Mouse (Mus musculus): ENCODE data around the gene Srsf4. TPM values are rescaled to one million over a fixed set of nuclear protein-coding genes. Genes with fewer than 3 reads are reported as not detected.

Srsf4 gene
- total and polyA plus RNA-seq, 3 experiments = 14.5 to 105 (median 47.2) TPM

GRCm38 (mm10) chr4:131918711-131919500, 45.5 kb downstream of the Srsf4 start:
- DNase-seq (ENCODE audit: extremely low read depth) = no peak
- Histone ChIP-seq H3K27me3 (replicated peaks) (no peaks in the 10 kb centered on the region), H3K36me3 (replicated peaks in 1 of 2; ENCODE audit: control insufficient read depth in 1 of 2, insufficient read depth in 1 of 2, low read length in 1 of 2) (peaks cover 0 to 20% of the 10 kb centered on the region in 2 experiments), H3K9me3 (replicated peaks; ENCODE audit: low read length) (peaks cover 26% of the 10 kb centered on the region), H3K4me2 (ENCODE audit: insufficient read depth, low read depth, poor library complexity, severe bottlenecking) (no peak overlapping the region), H3K4me1 (ENCODE audit: control insufficient read depth in 1 of 2, insufficient read depth in 2 of 2) (peaks cover 4 to 15% of the 10 kb centered on the region in 2 experiments; a peak in 3 of 4 replicates), H3K4me3 (replicated peaks in 1 of 3; ENCODE audit: low read depth in 2 of 3, low read length in 2 of 3, poor library complexity in 1 of 3) (no peak overlapping the region), H3K27ac (ENCODE audit: insufficient read depth, low read depth) (no peak overlapping the region), H3K9ac (ENCODE audit: insufficient read depth, low read depth) (no peak overlapping the region), H3K79me2 (replicated peaks; ENCODE audit: control insufficient read depth, extremely low read depth, insufficient read depth, poor library complexity, severe bottlenecking) (no peaks in the 10 kb centered on the region)
- in situ Hi-C loops (cut with MboI; ENCODE audit: low pct_ligation_motif_present, low pct_unique_long_range_greater_than_20kb, low sequenced_read_pairs) = no loop called here
- dilution Hi-C loops (cut with MboI; ENCODE audit: extremely low pct_ligation_motif_present, extremely low pct_unique_long_range_greater_than_20kb, low sequenced_read_pairs) = no loop called here
- TF ChIP-seq RAD21 (IDR thresholded peaks at IDR 0.05; ENCODE audit: low read depth, low read length) (no peak), TCF12 (IDR thresholded peaks at IDR 0.05; ENCODE audit: low read depth, low read length) (no peak), SMC3 (IDR thresholded peaks at IDR 0.05; ENCODE audit: low read depth, low read length) (no peak), MAFK (IDR thresholded peaks at IDR 0.05; ENCODE audit: insufficient replicate concordance, low read length) (no peak), POLR2A (IDR thresholded peaks at IDR 0.05; ENCODE audit: low read depth, low read length) (no peak), CHD1 (IDR thresholded peaks at IDR 0.05; ENCODE audit: low read depth, low read length) (no peak), JUND (conservative IDR thresholded peaks at IDR 0.05; ENCODE audit: low read depth, low read length) (no peak), GABPA (IDR thresholded peaks at IDR 0.05; ENCODE audit: insufficient replicate concordance, low read depth, low read length) (no peak), EP300 (IDR thresholded peaks at IDR 0.05; ENCODE audit: low read length) (no peak), ZKSCAN1 (IDR thresholded peaks at IDR 0.05; ENCODE audit: borderline replicate concordance, low read depth, low read length) (no peak), NRF1 (IDR thresholded peaks at IDR 0.05; ENCODE audit: low read depth, low read length) (no peak), UBTF (IDR thresholded peaks at IDR 0.05; ENCODE audit: low read depth, low read length) (no peak), ZNF384 (IDR thresholded peaks at IDR 0.05; ENCODE audit: low read depth, low read length) (no peak), ZMIZ1 (IDR thresholded peaks at IDR 0.05; ENCODE audit: low read depth, low read length) (no peak), BHLHE40 (IDR thresholded peaks at IDR 0.05; ENCODE audit: low read depth, low read length) (no peak), ELF1 (IDR thresholded peaks at IDR 0.05; ENCODE audit: low read depth, low read length) (no peak), ZC3H11A (IDR thresholded peaks at IDR 0.05; ENCODE audit: low read depth, low read length) (no peak), POLR2AphosphoS2 (IDR thresholded peaks at IDR 0.05; ENCODE audit: low read depth, low read length) (no peak)

- dilution Hi-C loops (cut with MboI; ENCODE audit: extremely low pct_ligation_motif_present, extremely low pct_unique_long_range_greater_than_20kb, low sequenced_read_pairs) (no loop called here), in situ Hi-C loops (cut with MboI; ENCODE audit: low pct_ligation_motif_present, low pct_unique_long_range_greater_than_20kb, low sequenced_read_pairs) (no loop called here)
- Histone ChIP-seq H3K36me3 (replicated peaks in 1 of 2; ENCODE audit: control insufficient read depth in 1 of 2, insufficient read depth in 1 of 2, low read length in 1 of 2) (peaks cover 0 to 26% of the 10 kb centered on the region in 2 experiments), H3K9me3 (replicated peaks; ENCODE audit: low read length) (peaks cover 26% of the 10 kb centered on the region), H3K27ac (ENCODE audit: insufficient read depth, low read depth) (no peak overlapping the region), H3K4me1 (ENCODE audit: control insufficient read depth in 1 of 2, insufficient read depth in 2 of 2) (peaks cover 4 to 16% of the 10 kb centered on the region in 2 experiments; a peak in 3 of 4 replicates), H3K9ac (ENCODE audit: insufficient read depth, low read depth) (no peak overlapping the region), H3K79me2 (replicated peaks; ENCODE audit: control insufficient read depth, extremely low read depth, insufficient read depth, poor library complexity, severe bottlenecking) (no peaks in the 10 kb centered on the region), H3K4me3 (replicated peaks in 1 of 3; ENCODE audit: low read depth in 2 of 3, low read length in 2 of 3, poor library complexity in 1 of 3) (no peak overlapping the region), H3K4me2 (ENCODE audit: insufficient read depth, low read depth, poor library complexity, severe bottlenecking) (no peak overlapping the region), H3K27me3 (replicated peaks) (no peaks in the 10 kb centered on the region)
- TF ChIP-seq MYC (IDR thresholded peaks at IDR 0.05; ENCODE audit: low read depth, low read length) (no peak), POLR2A (IDR thresholded peaks at IDR 0.05; ENCODE audit: low read depth, low read length) (no peak), RAD21 (IDR thresholded peaks at IDR 0.05; ENCODE audit: low read depth, low read length) (no peak)
- DNase-seq (ENCODE audit: extremely low read depth) = no peak
Observed at GRCm38 (mm10) chr4:131919506-131920140, 46.2 kb downstream of the Srsf4 start.
